Mouse (Mus musculus): ENCODE data around the gene Lclat1.

Gene Lclat1

DNA sequence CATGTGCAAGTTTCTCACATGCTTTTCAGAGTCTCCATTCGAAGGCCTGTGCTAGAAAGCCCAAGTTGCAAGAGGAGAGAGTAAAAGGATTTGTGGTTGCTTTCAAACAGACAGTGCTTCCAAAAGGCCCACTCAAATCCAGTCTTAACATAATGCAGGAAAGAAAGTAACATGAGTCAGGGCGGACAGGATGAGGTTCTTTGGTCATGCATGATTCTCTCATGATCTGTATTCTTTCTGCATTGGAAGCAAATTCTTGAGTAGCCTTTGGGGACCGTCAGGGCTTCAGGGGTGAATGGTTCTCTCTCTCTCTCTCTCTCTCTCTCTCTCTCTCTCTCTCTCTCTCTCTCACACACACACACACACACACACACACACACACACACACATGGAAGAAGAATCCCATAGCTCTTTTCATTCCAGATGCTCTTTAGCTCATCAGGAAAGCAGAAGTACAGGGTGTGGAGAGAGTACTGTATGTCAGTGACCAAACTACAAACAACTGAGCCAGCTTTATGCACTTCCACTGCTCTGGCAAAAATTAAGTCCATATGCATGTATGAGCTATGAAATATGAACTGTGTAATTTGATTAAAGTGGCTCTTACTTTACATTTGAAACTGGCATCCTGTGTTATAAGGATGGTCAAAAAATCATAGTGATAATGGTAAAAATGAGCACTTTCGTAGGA lies 25.1 kb upstream of the Lclat1 start:
- in situ Hi-C loops (cut with MboI; ENCODE audit: low pct_unique_long_range_greater_than_20kb in 1 of 2, low sequenced_read_pairs in 2 of 2, unreplicated experiment in 1 of 2), result no loop called here

DNA sequence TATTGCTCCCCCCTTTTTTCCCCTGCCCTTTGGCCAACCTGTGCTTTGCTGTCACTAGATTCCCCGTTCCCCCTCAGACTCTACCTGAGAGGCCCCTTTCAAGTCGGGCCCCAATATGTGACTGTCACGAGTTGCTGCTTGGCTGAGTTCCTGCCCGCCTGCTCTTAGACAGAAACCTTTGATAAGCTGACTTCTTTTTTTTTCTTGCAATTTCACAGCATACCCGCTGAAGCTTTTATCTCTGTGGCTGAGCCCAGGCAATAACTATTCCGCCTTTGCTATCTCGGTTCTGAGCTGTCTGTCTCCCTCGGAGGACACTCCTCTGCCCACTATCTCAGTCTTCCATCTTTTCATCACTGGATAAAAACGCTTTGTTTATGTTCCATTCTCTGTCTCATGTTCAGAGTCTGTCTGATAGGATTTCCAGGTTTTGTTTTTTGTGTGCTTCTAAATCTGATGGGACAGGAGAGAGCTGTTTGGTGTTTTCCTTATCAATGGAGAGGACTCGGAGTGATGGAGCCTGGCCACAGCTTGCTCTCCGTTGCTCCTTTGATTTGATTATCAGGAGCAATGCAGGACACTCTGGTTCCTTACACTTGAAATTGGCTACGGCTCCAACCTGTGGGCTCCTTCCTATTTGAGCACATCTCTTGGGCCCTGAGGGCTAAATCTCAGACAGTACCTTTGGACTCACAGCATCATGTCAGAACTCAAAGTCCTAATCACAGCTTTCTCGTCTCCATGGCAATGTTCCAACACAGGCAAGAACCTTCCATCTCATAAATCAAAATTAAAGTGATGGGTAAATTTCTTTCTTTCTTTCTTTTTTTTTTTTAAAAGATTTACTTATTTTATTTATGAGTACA lies 20.5 kb upstream of the Lclat1 start:
- in situ Hi-C loops (cut with MboI; ENCODE audit: low pct_unique_long_range_greater_than_20kb in 1 of 2, low sequenced_read_pairs in 2 of 2, unreplicated experiment in 1 of 2), result no loop called here

- in situ Hi-C loops (cut with MboI; ENCODE audit: low pct_unique_long_range_greater_than_20kb in 1 of 2, low sequenced_read_pairs in 2 of 2, unreplicated experiment in 1 of 2), result no loop called here
These were observed 16.4 kb upstream of the Lclat1 start for GRCm38 (mm10) chr17:73091368-73091767.

DNA sequence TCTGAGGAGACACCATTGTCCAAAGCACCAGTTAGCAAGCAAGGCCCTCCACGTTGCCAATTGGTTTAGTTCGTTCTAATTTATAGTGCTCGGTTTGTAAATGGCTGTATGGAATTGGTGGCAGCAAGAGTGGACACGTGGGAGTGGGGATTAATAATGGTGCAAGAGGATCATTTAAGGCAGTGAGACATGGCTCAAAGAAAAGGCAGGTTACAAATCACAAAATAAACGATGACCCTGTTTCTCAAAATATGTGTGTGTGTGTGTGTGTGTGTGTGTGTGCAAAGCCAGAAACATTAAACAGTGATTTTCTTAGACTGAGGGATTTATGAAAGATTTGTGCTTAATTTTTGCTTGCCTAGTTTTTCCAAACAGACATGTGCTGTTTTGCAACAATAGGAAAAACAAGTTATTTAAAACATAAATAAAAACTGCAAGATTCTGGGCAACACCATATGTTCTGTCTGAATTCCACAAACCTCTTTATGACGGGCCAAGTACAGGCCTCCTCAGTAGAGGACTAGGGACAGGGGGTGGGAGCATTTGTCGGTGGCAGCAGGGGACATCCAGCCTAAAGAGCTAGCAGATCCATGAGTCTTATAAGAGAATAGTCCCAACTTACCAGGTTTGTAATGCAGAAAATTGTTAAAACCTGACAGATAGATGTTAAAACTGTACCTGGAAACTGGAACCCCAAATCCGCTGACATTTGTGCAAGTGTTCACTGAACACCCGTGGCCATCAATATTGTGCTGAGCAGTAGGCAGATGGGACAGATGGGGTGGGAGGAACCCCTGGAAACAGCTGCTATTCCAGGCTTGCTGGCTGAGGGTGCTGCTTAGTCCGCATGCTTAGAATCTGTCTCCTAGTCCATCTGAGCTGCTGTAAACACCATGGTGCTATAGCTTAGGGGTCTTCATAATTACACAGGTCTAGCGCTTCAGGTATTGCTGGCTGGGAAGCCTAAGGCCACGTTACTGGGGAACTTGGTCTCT lies 15.4 kb upstream of the Lclat1 start:
- in situ Hi-C loops (cut with MboI; ENCODE audit: low pct_unique_long_range_greater_than_20kb in 1 of 2, low sequenced_read_pairs in 2 of 2, unreplicated experiment in 1 of 2), result no loop called here

- in situ Hi-C loops (cut with MboI; ENCODE audit: low pct_unique_long_range_greater_than_20kb in 1 of 2, low sequenced_read_pairs in 2 of 2, unreplicated experiment in 1 of 2), result no loop called here
These were observed 12.7 kb upstream of the Lclat1 start for GRCm38 (mm10) chr17:73095070-73095469.

DNA sequence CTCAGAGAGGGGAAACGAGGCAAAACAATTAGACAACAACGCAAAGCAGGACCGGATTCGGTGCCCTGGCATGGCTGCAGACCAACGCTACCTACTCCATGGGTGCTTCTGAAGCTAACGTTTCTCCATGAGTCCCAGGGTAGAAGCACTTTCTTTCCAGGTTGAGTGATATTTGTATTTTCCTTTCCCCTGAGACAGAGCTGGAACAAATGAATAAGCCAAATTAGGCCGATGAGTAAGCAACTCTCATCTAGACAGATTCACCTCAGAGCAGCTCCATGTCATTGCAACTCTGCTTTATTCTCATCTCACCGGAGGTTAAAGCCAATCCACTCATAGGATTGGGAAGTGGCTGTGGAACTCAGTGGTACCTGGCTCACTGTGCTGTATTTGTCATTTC lies 12.2 kb upstream of the Lclat1 start:
- in situ Hi-C loops (cut with MboI; ENCODE audit: low pct_unique_long_range_greater_than_20kb in 1 of 2, low sequenced_read_pairs in 2 of 2, unreplicated experiment in 1 of 2), result no loop called here

GRCm38 (mm10) chr17:73096484-73096883 lies 11.3 kb upstream of the Lclat1 start:
- in situ Hi-C loops (cut with MboI; ENCODE audit: low pct_unique_long_range_greater_than_20kb in 1 of 2, low sequenced_read_pairs in 2 of 2, unreplicated experiment in 1 of 2), result no loop called here

- in situ Hi-C loops (cut with MboI; ENCODE audit: low pct_unique_long_range_greater_than_20kb in 1 of 2, low sequenced_read_pairs in 2 of 2, unreplicated experiment in 1 of 2), result no loop called here
These were observed 9.1 kb upstream of the Lclat1 start for GRCm38 (mm10) chr17:73098636-73099035.

GRCm38 (mm10) chr17:73100396-73100795 lies 7.4 kb upstream of the Lclat1 start:
- in situ Hi-C loops (cut with MboI; ENCODE audit: low pct_unique_long_range_greater_than_20kb in 1 of 2, low sequenced_read_pairs in 2 of 2, unreplicated experiment in 1 of 2), result no loop called here

- in situ Hi-C loops (cut with MboI; ENCODE audit: low pct_unique_long_range_greater_than_20kb in 1 of 2, low sequenced_read_pairs in 2 of 2, unreplicated experiment in 1 of 2), result no loop called here
These were observed 5.2 kb upstream of the Lclat1 start for GRCm38 (mm10) chr17:73102538-73102937.

DNA sequence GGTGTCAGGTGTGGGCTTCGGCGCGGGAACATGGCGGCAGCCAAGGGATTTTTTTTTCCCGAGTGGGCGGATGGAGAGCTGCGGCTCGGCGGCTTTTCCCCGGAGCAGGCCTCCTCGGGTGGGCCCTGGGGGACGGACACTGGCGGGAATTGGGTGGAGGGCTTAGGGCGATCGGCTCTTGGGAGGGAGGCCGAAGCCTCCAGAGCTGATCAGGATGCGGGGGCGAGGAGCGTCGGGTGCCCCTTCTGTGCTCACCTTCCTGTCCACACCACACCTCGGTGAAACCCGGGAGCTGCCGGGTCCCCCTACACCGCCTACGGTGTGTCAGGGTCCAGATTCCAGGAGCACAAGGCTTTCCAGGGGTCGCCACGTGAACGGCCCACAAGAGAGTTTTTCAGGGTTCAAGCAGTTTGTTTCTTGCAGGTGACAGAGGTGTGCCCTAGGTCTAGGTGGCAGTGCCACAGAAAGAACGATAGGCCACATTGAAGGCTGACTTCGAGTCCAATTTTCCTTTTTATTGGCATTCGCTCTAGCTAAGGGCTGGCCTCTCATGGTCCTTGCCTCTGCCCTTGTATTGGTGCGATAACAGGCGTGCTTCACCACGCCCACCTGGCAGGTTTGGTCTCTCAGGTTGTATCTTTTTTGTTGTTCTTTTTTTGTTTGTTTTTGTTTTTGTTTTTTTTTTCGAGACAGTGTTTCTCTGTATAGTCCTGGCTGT lies 544 bp downstream of the Lclat1 start:
- in situ Hi-C loops (cut with MboI; ENCODE audit: low pct_unique_long_range_greater_than_20kb in 1 of 2, low sequenced_read_pairs in 2 of 2, unreplicated experiment in 1 of 2), result no loop called here

DNA sequence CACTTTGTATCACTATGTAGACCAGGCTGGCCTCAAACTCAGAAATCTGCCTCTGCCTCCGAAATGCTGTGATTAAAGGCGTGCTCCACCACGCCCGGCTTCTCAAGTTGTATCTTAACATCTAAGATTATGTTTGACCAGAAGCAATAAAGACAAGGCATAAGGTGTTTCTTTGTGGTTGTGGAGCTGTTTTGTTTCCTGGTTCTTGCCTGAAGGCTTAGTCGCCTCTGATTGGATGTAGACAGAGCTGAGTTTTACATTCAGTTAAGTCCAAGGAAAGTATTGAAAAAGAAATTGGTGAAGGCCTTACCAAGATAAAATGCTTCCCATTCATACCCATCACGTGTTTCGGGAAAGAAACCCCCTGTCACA lies 1.1 kb downstream of the Lclat1 start:
- in situ Hi-C loops (cut with MboI; ENCODE audit: low pct_unique_long_range_greater_than_20kb in 1 of 2, low sequenced_read_pairs in 2 of 2, unreplicated experiment in 1 of 2), result no loop called here

DNA sequence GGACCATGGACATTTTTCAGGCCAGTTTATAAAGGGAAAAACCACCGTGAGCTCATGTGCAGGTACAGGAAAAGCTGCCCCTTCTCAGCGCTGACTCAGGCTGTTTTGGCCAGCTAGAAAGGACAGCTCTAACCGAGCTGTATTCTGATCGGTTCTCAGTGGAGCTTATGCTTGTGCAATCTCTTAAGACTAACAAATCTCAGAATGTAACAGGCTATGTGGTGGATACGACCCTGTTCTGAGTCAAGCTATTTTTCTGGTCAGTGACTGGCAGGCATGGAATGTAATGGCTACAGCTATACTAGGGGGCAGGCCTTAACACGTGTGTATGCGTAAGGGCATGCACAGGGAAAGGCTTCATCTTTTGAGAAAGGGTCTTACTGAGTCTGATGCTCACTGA lies 4.3 kb downstream of the Lclat1 start:
- in situ Hi-C loops (cut with MboI; ENCODE audit: low pct_unique_long_range_greater_than_20kb in 1 of 2, low sequenced_read_pairs in 2 of 2, unreplicated experiment in 1 of 2), result no loop called here

DNA sequence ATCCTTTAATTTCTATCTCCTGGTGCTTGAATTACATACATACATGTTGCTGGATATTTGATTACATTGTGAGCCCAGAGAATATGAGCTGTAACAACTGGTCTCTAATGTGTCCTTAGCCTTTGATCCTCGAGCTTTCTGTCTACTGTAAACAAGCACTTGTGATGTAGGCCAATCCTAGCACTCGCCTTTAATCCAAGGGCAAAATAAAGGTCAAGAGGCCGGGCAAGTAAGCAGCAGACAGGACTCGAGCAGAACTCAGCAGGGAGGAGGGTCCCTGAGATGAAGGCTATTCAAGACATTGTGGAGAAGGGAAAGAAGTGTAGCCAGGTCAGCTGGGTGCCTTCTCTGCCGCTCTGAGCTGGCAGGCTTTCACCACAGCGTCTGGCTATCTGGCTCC lies 4.8 kb downstream of the Lclat1 start:
- in situ Hi-C loops (cut with MboI; ENCODE audit: low pct_unique_long_range_greater_than_20kb in 1 of 2, low sequenced_read_pairs in 2 of 2, unreplicated experiment in 1 of 2), result no loop called here

DNA sequence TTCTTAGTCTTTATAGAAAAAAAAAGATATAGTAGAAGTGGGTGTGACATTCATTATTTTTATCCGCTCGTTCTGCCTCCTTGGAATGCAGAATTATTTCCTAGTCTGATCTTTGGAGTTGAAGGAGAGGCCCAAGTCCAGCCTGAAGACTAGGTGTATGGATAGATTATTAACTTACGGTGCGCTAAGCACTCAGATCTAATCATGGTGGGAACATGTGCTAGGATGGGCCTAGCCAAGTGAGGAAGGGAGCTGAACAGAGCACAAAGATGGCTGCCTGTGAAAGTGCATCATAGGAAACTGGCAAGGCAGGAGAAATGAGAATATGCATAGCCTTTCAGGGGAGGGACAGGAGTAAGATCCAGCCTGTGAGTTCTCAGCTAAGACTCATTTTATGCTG lies 5.4 kb downstream of the Lclat1 start:
- in situ Hi-C loops (cut with MboI; ENCODE audit: low pct_unique_long_range_greater_than_20kb in 1 of 2, low sequenced_read_pairs in 2 of 2, unreplicated experiment in 1 of 2), result no loop called here

- in situ Hi-C loops (cut with MboI; ENCODE audit: low pct_unique_long_range_greater_than_20kb in 1 of 2, low sequenced_read_pairs in 2 of 2, unreplicated experiment in 1 of 2), result no loop called here
These were observed 10.3 kb downstream of the Lclat1 start for GRCm38 (mm10) chr17:73118134-73118533.

GRCm38 (mm10) chr17:73118702-73119101 lies 10.9 kb downstream of the Lclat1 start:
- in situ Hi-C loops (cut with MboI; ENCODE audit: low pct_unique_long_range_greater_than_20kb in 1 of 2, low sequenced_read_pairs in 2 of 2, unreplicated experiment in 1 of 2), result no loop called here

DNA sequence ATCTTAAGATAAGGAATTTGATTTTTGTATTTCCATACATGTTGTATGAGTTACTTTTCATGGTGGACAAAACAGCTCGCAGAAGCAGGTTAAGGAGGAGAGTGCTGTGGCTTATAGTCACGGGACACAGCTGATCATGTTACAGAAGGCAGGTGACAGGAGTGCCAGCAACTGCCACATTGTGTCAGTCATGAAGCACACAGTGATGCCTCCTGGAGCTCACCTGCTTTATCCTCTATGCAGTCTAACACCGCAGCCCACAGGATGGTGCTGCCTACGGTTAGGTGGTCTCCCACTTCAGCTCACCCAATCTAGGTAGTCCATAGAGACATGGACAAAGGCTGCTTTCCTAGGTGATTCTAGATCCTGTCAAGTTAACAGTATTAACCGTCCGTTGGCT lies 11.4 kb downstream of the Lclat1 start:
- in situ Hi-C loops (cut with MboI; ENCODE audit: low pct_unique_long_range_greater_than_20kb in 1 of 2, low sequenced_read_pairs in 2 of 2, unreplicated experiment in 1 of 2), result no loop called here

All from mouse embryonic stem cell (cell line).